14 mouse cellular contexts compared by ENCODE assay signal in genomic region chr1:86482761-86483160, GRCm38 (mm10). TPM values are rescaled to one million over a fixed set of nuclear protein-coding genes. Genes with fewer than 3 reads are reported as not detected.
DNase-seq lines count a peak whose midpoint lies in the region; ATAC-seq and TF ChIP-seq lines count a peak whose summit lies in the region.
"Had no signal": no experiment of that assay in that cellular context is flagged by ENCODE, and none has a peak within 500 bp of the region (broad histone marks: within the 10 kb centered on the region; RNA-seq: fewer than 3 reads in every experiment).

No protein-coding gene starts in this region.

- H3K9ac ChIP-seq in hindbrain, embryonic 13.5 days = no peak overlapping the region
- H3K9ac ChIP-seq in hindbrain, postnatal 0 days (replicated peaks; ENCODE audit: low read length) = no peak overlapping the region
- H3K9ac ChIP-seq in midbrain, embryonic 13.5 days (replicated peaks) = no peak overlapping the region
- 0 out of 2 replicates have a peak overlapping the region, but pooled peaks have one; percentile 7 for H3K9ac ChIP-seq in forebrain, embryonic 14.5 days (ENCODE audit: low read length)
- H3K9ac ChIP-seq in stomach, embryonic 14.5 days (replicated peaks; ENCODE audit: low read depth, low read length) = no peak overlapping the region
- H3K9ac ChIP-seq: hindbrain, embryonic 14.5 days had no signal

- no peaks in the 10 kb centered on the region for H3K27me3 ChIP-seq in hindbrain, embryonic 13.5 days
- no peaks in the 10 kb centered on the region for H3K27me3 ChIP-seq in hindbrain, postnatal 0 days (ENCODE audit: insufficient read depth, low read length)
- no peaks in the 10 kb centered on the region for H3K27me3 ChIP-seq in midbrain, embryonic 10.5 days (ENCODE audit: low read depth, poor library complexity, severe bottlenecking)
- no peaks in the 10 kb centered on the region for H3K27me3 ChIP-seq in midbrain, embryonic 13.5 days
- H3K27me3 ChIP-seq in forebrain, embryonic 14.5 days (replicated peaks; ENCODE audit: control insufficient read depth, insufficient read depth, low read length) = no peaks in the 10 kb centered on the region
- H3K27me3 ChIP-seq in stomach, embryonic 14.5 days (ENCODE audit: control insufficient read depth, insufficient read depth, low read length) = no peaks in the 10 kb centered on the region

- 22% methylated on average over 1 of the region's 1 CpGs for WGBS in hindbrain, embryonic 13.5 days
- 33% methylated on average over 1 of the region's 1 CpGs for WGBS in hindbrain, postnatal 0 days
- 31% methylated on average over 1 of the region's 1 CpGs for WGBS in midbrain, embryonic 10.5 days
- 20% methylated on average over 1 of the region's 1 CpGs for WGBS in midbrain, embryonic 13.5 days
- WGBS in forebrain, embryonic 14.5 days = 32% methylated on average over 1 of the region's 1 CpGs
- WGBS in stomach, embryonic 14.5 days = 47% methylated on average over 1 of the region's 1 CpGs

- no peaks in the 10 kb centered on the region for H3K9me3 ChIP-seq in hindbrain, embryonic 13.5 days
- H3K9me3 ChIP-seq in hindbrain, postnatal 0 days (ENCODE audit: low read length) = no peaks in the 10 kb centered on the region
- no peaks in the 10 kb centered on the region for H3K9me3 ChIP-seq in midbrain, embryonic 10.5 days (replicated peaks)
- H3K9me3 ChIP-seq in midbrain, embryonic 13.5 days = no peaks in the 10 kb centered on the region
- H3K9me3 ChIP-seq in forebrain, embryonic 14.5 days (replicated peaks; ENCODE audit: control insufficient read depth, low read length) = no peaks in the 10 kb centered on the region
- H3K9me3 ChIP-seq in stomach, embryonic 14.5 days (ENCODE audit: control insufficient read depth, low read depth, low read length) = no peaks in the 10 kb centered on the region

- ATAC-seq in hindbrain, embryonic 13.5 days (ENCODE audit: low FRiP score) = no peak
- no peak for ATAC-seq in hindbrain, postnatal 0 days
- ATAC-seq in midbrain, embryonic 13.5 days = no peak
- no peak for ATAC-seq in forebrain, embryonic 14.5 days
- no peak for ATAC-seq in stomach, embryonic 14.5 days (ENCODE audit: insufficient number of reproducible peaks, insufficient read depth, low FRiP score, low read depth)

- peak overlapping the region; percentile 58; the same call in 1 of the 2 replicates for H3K27ac ChIP-seq in hindbrain, embryonic 13.5 days
- no peak overlapping the region for H3K27ac ChIP-seq in hindbrain, postnatal 0 days
- peak overlapping the region; percentile 33 for H3K27ac ChIP-seq in midbrain, embryonic 10.5 days (replicated peaks)
- H3K27ac ChIP-seq in midbrain, embryonic 13.5 days = no peak overlapping the region
- H3K27ac ChIP-seq in forebrain, embryonic 14.5 days (ENCODE audit: low read depth, low read length) = no peak overlapping the region
- peak overlapping the region; percentile 63; the same call in 1 of the 2 replicates for H3K27ac ChIP-seq in stomach, embryonic 14.5 days (ENCODE audit: low read length)
- H3K27ac ChIP-seq: hindbrain, embryonic 14.5 days; macrophage had no signal

- H3K4me1 ChIP-seq in hindbrain, embryonic 13.5 days (replicated peaks) = peaks cover 6% of the 10 kb centered on the region; the same call in 1 of the 2 replicates
- H3K4me1 ChIP-seq in hindbrain, postnatal 0 days (ENCODE audit: insufficient read depth, low read length) = no peaks in the 10 kb centered on the region
- peaks cover 11% of the 10 kb centered on the region for H3K4me1 ChIP-seq in midbrain, embryonic 10.5 days
- H3K4me1 ChIP-seq in midbrain, embryonic 13.5 days (replicated peaks) = peaks cover 6% of the 10 kb centered on the region; the same call in 1 of the 2 replicates
- peaks cover 2% of the 10 kb centered on the region; the same call in 1 of the 2 replicates for H3K4me1 ChIP-seq in forebrain, embryonic 14.5 days (ENCODE audit: control insufficient read depth, insufficient read depth, low read length)
- peaks cover 2% of the 10 kb centered on the region; the same call in 1 of the 2 replicates for H3K4me1 ChIP-seq in stomach, embryonic 14.5 days (ENCODE audit: control insufficient read depth, insufficient read depth, low read length)

- no peak overlapping the region for H3K4me3 ChIP-seq in hindbrain, embryonic 13.5 days
- H3K4me3 ChIP-seq in hindbrain, postnatal 0 days (ENCODE audit: low read length) = no peak overlapping the region
- H3K4me3 ChIP-seq in midbrain, embryonic 10.5 days = no peak overlapping the region
- H3K4me3 ChIP-seq in midbrain, embryonic 13.5 days (replicated peaks) = no peak overlapping the region
- H3K4me3 ChIP-seq in forebrain, embryonic 14.5 days (ENCODE audit: low read depth, low read length) = no peak overlapping the region
- no peak overlapping the region for H3K4me3 ChIP-seq in stomach, embryonic 14.5 days (ENCODE audit: low read depth, low read length)

- no peak overlapping the region for H3K4me2 ChIP-seq in hindbrain, embryonic 13.5 days
- H3K4me2 ChIP-seq in hindbrain, postnatal 0 days (ENCODE audit: low read depth, low read length) = no peak overlapping the region
- H3K4me2 ChIP-seq in midbrain, embryonic 13.5 days (replicated peaks) = no peak overlapping the region
- H3K4me2 ChIP-seq in forebrain, embryonic 14.5 days (ENCODE audit: low read length) = no peak overlapping the region
- no peak overlapping the region for H3K4me2 ChIP-seq in stomach, embryonic 14.5 days (replicated peaks; ENCODE audit: low read depth, low read length)
- H3K4me2 ChIP-seq: hindbrain, embryonic 14.5 days had no signal

- DNase-seq in hindbrain, postnatal 0 days (ENCODE audit: low spot score) = no peak
- no peak for DNase-seq in midbrain, embryonic 10.5 days (ENCODE audit: low spot score)
- DNase-seq in forebrain, embryonic 14.5 days (ENCODE audit: low spot score) = peak; percentile 22
- DNase-seq in testis, postnatal 14 days (ENCODE audit: low spot score) = no peak
- no peak for DNase-seq in ovary, postnatal 36 days (ENCODE audit: low spot score)
- DNase-seq: cerebellum, adult 9-10 months; right cerebral cortex, adult 18-20 months; thymus, postnatal 4 days had no signal

- no peak for TF ChIP-seq CTCF in hindbrain, postnatal 0 days (IDR thresholded peaks at IDR 0.05; ENCODE audit: low read depth)

- no peaks in the 10 kb centered on the region for H3K36me3 ChIP-seq in hindbrain, embryonic 13.5 days
- H3K36me3 ChIP-seq in hindbrain, postnatal 0 days (ENCODE audit: insufficient read depth, low read length) = no peaks in the 10 kb centered on the region
- no peaks in the 10 kb centered on the region for H3K36me3 ChIP-seq in midbrain, embryonic 10.5 days
- H3K36me3 ChIP-seq in midbrain, embryonic 13.5 days = no peaks in the 10 kb centered on the region
- H3K36me3 ChIP-seq in forebrain, embryonic 14.5 days (ENCODE audit: control insufficient read depth, insufficient read depth, low read length) = no peaks in the 10 kb centered on the region
- H3K36me3 ChIP-seq in stomach, embryonic 14.5 days (ENCODE audit: control insufficient read depth, insufficient read depth, low read length) = no peaks in the 10 kb centered on the region

RNA-seq across cellular contexts. Expression of gene Ptma, which starts 43.8 kb away (rescaled TPM):
- polyA plus RNA-seq in hindbrain, embryonic 13.5 days (2015; fragmentation: Nextera tagmentation; extraction: Ambion mirVana) = 2,123 and 2,193 TPM in 2 replicates
- 619 and 723 TPM in 2 replicates for total RNA-seq in hindbrain, postnatal 0 days (2014; rRNA removed)
- polyA plus RNA-seq in hindbrain, postnatal 0 days (2015; fragmentation: Nextera tagmentation; extraction: Ambion mirVana) = 1,399 and 1,474 TPM in 2 replicates
- polyA plus RNA-seq in midbrain, embryonic 10.5 days (2016; fragmentation: Nextera tagmentation; extraction: Ambion mirVana) = 2,732 and 2,904 TPM in 2 replicates
- 2,381 and 2,469 TPM in 2 replicates for polyA plus RNA-seq in midbrain, embryonic 13.5 days (2015; fragmentation: Nextera tagmentation; extraction: Ambion mirVana)
- polyA plus RNA-seq in forebrain, embryonic 14.5 days (2014; fragmentation: Nextera tagmentation; extraction: Ambion mirVana) = 2,309 and 2,480 TPM in 2 replicates
- polyA plus RNA-seq in stomach, embryonic 14.5 days (2014; fragmentation: Nextera tagmentation; extraction: Ambion mirVana) = 2,677 and 2,766 TPM in 2 replicates

RNA-seq across cellular contexts. Expression of gene Tex44, which starts 56.6 kb away (rescaled TPM):
- polyA plus RNA-seq in hindbrain, embryonic 13.5 days (2015; fragmentation: Nextera tagmentation; extraction: Ambion mirVana) = not detected in 2 replicates
- total RNA-seq in hindbrain, postnatal 0 days (2014; rRNA removed) = not detected in 2 replicates
- not detected in 2 replicates for polyA plus RNA-seq in hindbrain, postnatal 0 days (2015; fragmentation: Nextera tagmentation; extraction: Ambion mirVana)
- polyA plus RNA-seq in midbrain, embryonic 10.5 days (2016; fragmentation: Nextera tagmentation; extraction: Ambion mirVana) = 0.07 and 0.11 TPM in 2 replicates
- not detected in 2 replicates for polyA plus RNA-seq in midbrain, embryonic 13.5 days (2015; fragmentation: Nextera tagmentation; extraction: Ambion mirVana)
- not detected in 2 replicates for polyA plus RNA-seq in forebrain, embryonic 14.5 days (2014; fragmentation: Nextera tagmentation; extraction: Ambion mirVana)
- polyA plus RNA-seq in stomach, embryonic 14.5 days (2014; fragmentation: Nextera tagmentation; extraction: Ambion mirVana) = not detected in 2 replicates
- total RNA-seq: left cerebral cortex, postnatal 25 days had no signal
- polyA plus RNA-seq: hindbrain, embryonic 14.5 days; macrophage had no signal

RNA-seq across cellular contexts. Expression of gene Nmur1, which starts 56.7 kb away (rescaled TPM):
- polyA plus RNA-seq in hindbrain, embryonic 13.5 days (2015; fragmentation: Nextera tagmentation; extraction: Ambion mirVana) = not detected in 2 replicates
- total RNA-seq in hindbrain, postnatal 0 days (2014; rRNA removed) = 0.16 TPM in 1 of 2 replicates, not detected in the other
- 0.16 and 0.24 TPM in 2 replicates for polyA plus RNA-seq in hindbrain, postnatal 0 days (2015; fragmentation: Nextera tagmentation; extraction: Ambion mirVana)
- polyA plus RNA-seq in midbrain, embryonic 10.5 days (2016; fragmentation: Nextera tagmentation; extraction: Ambion mirVana) = not detected in 2 replicates
- polyA plus RNA-seq in midbrain, embryonic 13.5 days (2015; fragmentation: Nextera tagmentation; extraction: Ambion mirVana) = 0.22 TPM in 1 of 2 replicates, not detected in the other
- not detected in 2 replicates for polyA plus RNA-seq in forebrain, embryonic 14.5 days (2014; fragmentation: Nextera tagmentation; extraction: Ambion mirVana)
- polyA plus RNA-seq in stomach, embryonic 14.5 days (2014; fragmentation: Nextera tagmentation; extraction: Ambion mirVana) = not detected in 2 replicates
- total RNA-seq: left cerebral cortex, postnatal 25 days had no signal
- polyA plus RNA-seq: hindbrain, embryonic 14.5 days; macrophage had no signal

Comparison
In these comparisons a context has a peak if more than half of its experiments do, and no peak if none do; other contexts are left out.
1. H3K27ac ChIP-seq: peak in hindbrain, embryonic 13.5 days (single experiment), midbrain, embryonic 10.5 days (single experiment) and stomach, embryonic 14.5 days (single experiment); none in hindbrain, postnatal 0 days (single experiment), midbrain, embryonic 13.5 days (single experiment) and forebrain, embryonic 14.5 days (single experiment).